Mouse (Mus musculus) monocyte, adult 2 months (primary cell): ENCODE data around the gene Dusp22.
A peak's percentile ranks its signal among the peaks of the same experiment; 100 is the strongest.

Experiments
- DNase-seq, 2 experiments: peaks; one replicate each; pipeline ENCODE4 v3.0.0; 2022; ENCODE audit warnings: low spot score in 2 of 2, low read depth in 1 of 2

Gene Dusp22

DNA sequence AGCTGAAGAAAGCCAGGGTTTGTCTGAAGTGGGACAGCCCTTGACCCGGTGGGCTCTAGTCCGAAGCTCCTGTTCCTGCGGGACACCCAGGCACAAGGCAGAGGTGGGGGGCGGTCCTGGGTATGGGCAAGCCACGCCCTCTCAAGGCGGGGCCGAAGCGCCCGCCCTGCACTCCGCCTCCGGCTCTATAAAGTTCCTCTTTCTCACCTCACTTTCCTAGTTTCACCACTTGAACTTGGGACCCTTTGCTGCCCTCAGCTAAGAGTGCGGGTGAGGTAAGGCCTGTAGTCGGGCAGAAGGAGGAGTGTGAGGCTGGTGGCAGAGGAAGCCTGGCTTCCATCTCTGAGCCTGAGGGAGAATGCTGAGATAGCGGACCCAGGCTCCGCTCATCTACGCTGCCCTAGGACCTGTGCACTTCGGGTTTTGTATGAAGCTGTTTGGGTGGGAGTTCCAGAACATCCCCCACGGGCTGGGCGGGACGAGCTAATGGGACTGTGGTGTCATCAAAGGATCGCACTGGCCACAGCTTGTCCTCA lies 89.3 kb downstream of the Dusp22 start, which contains the start of gene Irf4:
Gene Irf4 (plus strand): TSS at position 206 of the 536 bp plus-strand sequence.
- peak; percentile 39 to 76 for DNase-seq

GRCm38 (mm10) chr13:30749557-30750141 lies 89.8 kb downstream of the Dusp22 start:
- no peak for DNase-seq

GRCm38 (mm10) chr13:30750461-30751303 lies 90.9 kb downstream of the Dusp22 start:
- DNase-seq: no peak

DNA sequence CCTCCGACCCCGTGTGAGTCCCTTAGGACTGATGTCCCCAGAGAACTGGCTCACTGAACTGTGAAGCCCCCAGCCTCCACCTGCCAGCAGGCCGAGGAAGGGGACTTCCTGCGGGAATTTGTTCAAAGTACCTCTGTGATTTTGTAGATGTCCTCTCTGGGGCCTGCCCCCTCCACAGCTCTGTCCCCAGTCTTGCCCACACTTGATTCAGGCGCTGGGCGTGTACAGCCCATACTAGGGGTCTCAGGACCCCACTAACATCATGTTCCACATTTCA lies 91.4 kb downstream of the Dusp22 start:
- no peak for DNase-seq

- no peak for DNase-seq
Measured at GRCm38 (mm10) chr13:30752581-30753187, 92.9 kb downstream of the Dusp22 start.

DNA sequence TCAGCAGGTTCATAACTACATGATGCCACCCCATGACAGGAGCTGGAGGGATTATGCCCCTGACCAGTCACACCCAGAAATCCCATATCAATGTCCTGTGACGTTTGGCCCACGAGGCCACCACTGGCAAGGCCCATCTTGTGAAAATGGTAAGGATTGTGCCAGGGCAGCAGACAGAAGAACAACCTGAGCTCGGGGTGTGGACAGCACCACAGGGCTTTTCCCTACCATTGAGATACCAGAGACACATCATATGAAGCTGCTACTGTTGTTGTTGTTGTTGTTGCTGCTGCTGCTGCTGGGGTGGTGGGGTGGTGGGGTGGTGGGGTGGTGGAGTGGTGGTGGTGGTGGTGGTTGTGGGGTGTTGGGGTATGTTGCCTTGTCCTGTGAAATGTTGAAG lies 93.6 kb downstream of the Dusp22 start:
- DNase-seq: no peak

DNA sequence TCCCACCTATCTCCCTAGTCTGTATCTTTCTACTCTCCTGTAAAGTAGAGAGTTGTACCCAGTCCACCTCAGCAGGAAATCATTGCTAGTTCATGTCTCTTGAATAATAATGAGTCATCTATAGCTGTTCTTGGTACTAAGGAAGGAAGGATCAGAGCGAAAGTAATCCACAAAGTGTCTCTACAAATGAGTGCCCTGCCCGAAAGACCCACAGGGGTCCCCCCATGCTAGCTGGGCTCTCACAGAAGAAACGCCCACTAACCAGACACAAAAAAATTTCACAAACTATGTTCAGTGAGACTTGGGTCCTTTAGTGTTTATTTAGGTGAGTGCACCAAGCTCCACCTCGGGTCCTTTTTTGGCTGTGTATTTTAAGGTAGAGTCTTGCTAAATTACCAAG lies 94.3 kb downstream of the Dusp22 start:
- no peak for DNase-seq

GRCm38 (mm10) chr13:30754825-30755476 lies 95.2 kb downstream of the Dusp22 start:
- DNase-seq: no peak

- no peak for DNase-seq
Measured at GRCm38 (mm10) chr13:30755577-30755976, 95.8 kb downstream of the Dusp22 start.

DNA sequence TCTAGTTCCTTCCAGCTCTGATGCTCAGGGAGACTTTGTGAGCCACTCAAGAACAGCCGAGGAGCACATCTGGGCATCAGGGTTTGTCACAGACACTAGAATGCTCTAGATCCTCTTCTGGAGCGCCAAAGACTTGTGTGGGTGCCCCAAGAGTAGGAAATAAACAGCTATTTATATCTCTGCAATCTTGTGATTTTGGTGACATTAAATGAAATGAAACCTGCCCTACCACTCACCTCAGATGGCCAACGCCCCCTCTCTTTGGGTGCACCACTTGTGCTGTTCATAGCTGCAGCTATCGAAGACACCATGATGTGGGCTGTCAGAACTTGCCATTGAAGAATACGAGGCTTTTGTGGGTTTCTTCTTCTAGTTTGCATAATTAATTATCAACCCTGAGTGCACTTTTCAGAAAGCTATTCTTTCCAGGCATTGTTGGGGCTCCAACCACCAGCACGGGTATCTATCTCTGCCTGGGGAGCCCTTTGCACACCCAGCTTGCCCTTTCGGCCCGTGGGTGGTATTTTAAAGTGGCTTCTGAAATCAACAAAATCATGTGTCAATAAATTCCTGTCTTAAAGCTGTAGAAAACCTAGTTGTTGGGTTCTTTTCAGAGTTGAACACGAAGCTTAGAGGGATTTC lies 96.3 kb downstream of the Dusp22 start:
- DNase-seq: no peak

- no peak for DNase-seq
Measured at GRCm38 (mm10) chr13:30757264-30757900, 97.6 kb downstream of the Dusp22 start.

GRCm38 (mm10) chr13:30758789-30759381 lies 99.1 kb downstream of the Dusp22 start:
- no peak for DNase-seq

DNA sequence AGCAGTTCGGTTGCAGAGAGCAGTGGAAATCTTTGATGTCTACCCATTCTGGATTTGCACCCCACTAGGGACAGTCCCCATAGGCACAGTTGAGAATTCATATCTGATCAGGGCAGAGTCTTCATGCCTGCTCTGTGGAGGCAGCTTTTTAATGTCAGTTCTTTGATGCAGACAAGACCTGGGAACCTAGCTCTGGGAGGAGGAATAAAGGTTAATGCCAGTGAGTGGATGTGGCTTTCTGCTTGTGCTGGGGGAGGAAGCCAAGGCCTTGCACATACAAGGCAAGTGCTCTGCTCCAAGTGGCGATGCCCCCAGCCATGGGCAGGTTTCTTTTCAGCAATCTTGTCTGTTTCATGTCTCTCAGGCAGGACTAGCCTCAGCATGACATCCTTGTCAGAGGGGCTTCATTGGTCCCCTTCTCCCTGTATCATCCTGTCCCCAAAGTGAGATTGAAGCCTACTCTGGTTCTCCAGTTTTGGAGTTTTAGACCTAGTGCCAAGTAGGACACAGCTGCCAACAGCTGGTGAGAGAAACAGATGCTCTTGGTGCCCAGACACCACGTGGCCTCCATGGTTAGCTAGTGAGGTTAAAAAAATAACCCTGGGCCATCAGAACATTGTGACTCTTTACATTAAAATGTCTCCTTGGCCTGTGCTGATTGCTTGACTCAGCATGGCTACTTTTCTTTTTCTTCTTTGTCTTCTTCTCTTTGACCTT lies 100.7 kb downstream of the Dusp22 start:
- no peak for DNase-seq
